Mouse (Mus musculus): ENCODE measurements around the gene Fbxo46.

DNA sequence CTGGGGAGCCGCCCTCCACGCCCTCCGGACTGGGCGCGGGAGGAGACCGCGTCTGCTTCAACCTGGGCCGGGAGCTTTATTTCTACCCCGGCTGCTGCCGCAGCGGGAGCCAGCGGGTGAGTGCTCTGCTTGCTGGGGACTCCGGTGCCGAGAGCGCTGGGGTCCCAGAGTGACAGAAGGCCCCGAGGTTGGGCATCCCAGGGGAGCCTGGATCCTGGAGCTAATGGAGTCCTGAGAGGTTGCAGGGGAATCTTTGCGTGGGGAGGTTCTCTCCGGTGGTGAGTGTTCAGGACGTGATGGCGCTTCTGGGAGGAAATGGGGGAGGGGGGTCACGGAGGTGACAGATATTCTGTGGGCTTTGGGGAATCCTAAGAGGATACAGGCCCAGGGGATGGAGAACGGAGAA, 43.1 kb upstream of the Fbxo46 start:
- TF ChIP-seq GATA1 (IDR thresholded peaks at IDR 0.05; ENCODE audit: borderline replicate concordance, low read length) = no peak
- no peak for TF ChIP-seq FLI1 (IDR thresholded peaks at IDR 0.05; ENCODE audit: low read length)

All from megakaryocyte, embryonic 14.5 days (primary cell).